Comparison of ENCODE assay signal across 14 mouse cellular contexts in genomic region chr1:132296051-132296450, GRCm38 (mm10). TPM values are rescaled to one million over a fixed set of nuclear protein-coding genes. Genes with fewer than 3 reads are reported as not detected.
DNase-seq lines count a peak whose midpoint lies in the region; ATAC-seq lines count a peak whose summit lies in the region.
"Had no signal": no experiment of that assay in that cellular context is flagged by ENCODE, and none has a peak within 500 bp of the region (broad histone marks: within the 10 kb centered on the region; RNA-seq: fewer than 3 reads in every experiment).

No protein-coding gene starts in this region.

- peaks cover 62% of the 10 kb centered on the region for H3K27me3 ChIP-seq in kidney, embryonic 15.5 days
- H3K27me3 ChIP-seq: Patski had no signal

- 83% methylated on average over 3 of the region's 3 CpGs for WGBS in kidney, embryonic 15.5 days

- no peak for ATAC-seq in kidney, embryonic 15.5 days (replicated peaks; ENCODE audit: low FRiP score)
- ATAC-seq: Patski had no signal

- no peak overlapping the region for H3K9ac ChIP-seq in kidney, embryonic 15.5 days
- H3K9ac ChIP-seq: embryonic facial prominence, embryonic 15.5 days; heart, embryonic 13.5 days had no signal

- peaks cover 46% of the 10 kb centered on the region for H3K4me1 ChIP-seq in kidney, embryonic 15.5 days

- 0 out of 2 replicates have a peak overlapping the region, but pooled peaks have one; percentile 10 for H3K27ac ChIP-seq in kidney, embryonic 15.5 days
- H3K27ac ChIP-seq: embryonic facial prominence, embryonic 15.5 days; heart, embryonic 13.5 days; macrophage had no signal

- no peak overlapping the region for H3K4me2 ChIP-seq in kidney, embryonic 15.5 days
- H3K4me2 ChIP-seq: embryonic facial prominence, embryonic 15.5 days; heart, embryonic 13.5 days had no signal

- DNase-seq in adrenal gland, adult 2 months: peak; percentile 80
- no peak for DNase-seq in adrenal gland, adult 18-20 months (ENCODE audit: low spot score in 2 of 2)
- DNase-seq in kidney, adult 18-20 months: no peak
- DNase-seq in NIH3T3 (ENCODE audit: low read depth): peak; percentile 77
- DNase-seq in gastrocnemius, postnatal 25 days: peak; percentile 58
- DNase-seq in embryo, embryonic 10.5 days (ENCODE audit: low spot score): no peak
- DNase-seq in spleen, postnatal 36 days (ENCODE audit: low spot score in 2 of 2): no peak
- DNase-seq: cerebellum, adult 11 months had no signal

- H3K36me3 ChIP-seq in kidney, embryonic 15.5 days: no peaks in the 10 kb centered on the region
- H3K36me3 ChIP-seq: embryonic facial prominence, embryonic 15.5 days; heart, embryonic 13.5 days had no signal

- no peaks in the 10 kb centered on the region for H3K9me3 ChIP-seq in kidney, embryonic 15.5 days (replicated peaks)
- H3K9me3 ChIP-seq: embryonic facial prominence, embryonic 15.5 days; heart, embryonic 13.5 days had no signal

- H3K4me3 ChIP-seq in kidney, embryonic 15.5 days (replicated peaks): no peak overlapping the region
- H3K4me3 ChIP-seq: embryonic facial prominence, embryonic 15.5 days; heart, embryonic 13.5 days had no signal

RNA-seq across cellular contexts. Expression of gene Klhdc8a, which starts 2.4 kb away (rescaled TPM):
- 100 to 1,000 TPM in 1 of 2 experiments, 10 to 100 TPM in 1; 98.4 to 272 TPM for total RNA-seq in adrenal gland, adult 2 months (2021)
- polyA plus RNA-seq in adrenal gland, adult 2 months (2012; rRNA removed): 162 and 163 TPM in 2 replicates
- 100 to 1,000 TPM; 114 to 144 TPM for total RNA-seq in adrenal gland, adult 18-20 months (2021)
- 1.2 and 1.6 TPM in 2 replicates for polyA plus RNA-seq in kidney, embryonic 15.5 days (2015; fragmentation: Nextera tagmentation; extraction: Ambion mirVana)
- under 1 TPM; 0.16 to 0.26 TPM for total RNA-seq in gastrocnemius, postnatal 25 days (2021)
- total RNA-seq: neutrophil, adult 5-6 weeks had no signal
- polyA plus RNA-seq: macrophage had no signal

RNA-seq across cellular contexts. Expression of gene Nuak2, which starts 19.9 kb away (rescaled TPM):
- total RNA-seq in adrenal gland, adult 2 months (2021): 1 to 10 TPM; 4.7 TPM
- 2.8 and 2.9 TPM in 2 replicates for polyA plus RNA-seq in adrenal gland, adult 2 months (2012; rRNA removed)
- 1 to 10 TPM; 4.6 to 6.9 TPM for total RNA-seq in adrenal gland, adult 18-20 months (2021)
- 3.6 and 3.8 TPM in 2 replicates for polyA plus RNA-seq in kidney, embryonic 15.5 days (2015; fragmentation: Nextera tagmentation; extraction: Ambion mirVana)
- 1 to 10 TPM in 1 of 2 experiments, under 1 TPM in 1; 0.79 to 1.3 TPM for total RNA-seq in gastrocnemius, postnatal 25 days (2021)

Comparison
In these comparisons a context has a peak if more than half of its experiments do, and no peak if none do; other contexts are left out.
1. DNase-seq: peak in adrenal gland, adult 2 months (single experiment), NIH3T3 (single experiment) and gastrocnemius, postnatal 25 days (single experiment); none in adrenal gland, adult 18-20 months (0 of 2), kidney, adult 18-20 months (single experiment), embryo, embryonic 10.5 days (single experiment) and spleen, postnatal 36 days (0 of 2).
2. RNA of gene Klhdc8a, which starts 2.4 kb away (total RNA-seq): 98.4 to 272 TPM in adrenal gland, adult 2 months and 114 to 144 TPM in adrenal gland, adult 18-20 months; 0.16 to 0.26 TPM in gastrocnemius, postnatal 25 days; every median in the first group is over 10 times any median in the second.